10 mouse cellular contexts compared by ENCODE assay signal in genomic region chr16:42947016-42947415, GRCm38 (mm10).
DNase-seq lines count a peak whose midpoint lies in the region; TF ChIP-seq lines count a peak whose summit lies in the region.
"Had no signal": no experiment of that assay in that cellular context is flagged by ENCODE, and none has a peak within 500 bp of the region (broad histone marks: within the 10 kb centered on the region; RNA-seq: fewer than 3 reads in every experiment).

No protein-coding gene starts in this region.

- peak; percentile 45 for DNase-seq in kidney, adult 2 months
- DNase-seq in kidney, postnatal 14 days = no peak
- peak; percentile 47 to 60 for DNase-seq in right cerebral cortex, postnatal 10 days (ENCODE audit: low spot score in 2 of 2)
- DNase-seq in right cerebral cortex, postnatal 25 days = no peak
- DNase-seq in frontal cortex, postnatal 36 days (ENCODE audit: low spot score in 2 of 2) = peak; percentile 15 to 27
- peak; percentile 3 for DNase-seq in right cerebral cortex, postnatal 4 days
- DNase-seq in limb, embryonic 10.5 days (ENCODE audit: low spot score) = no peak
- DNase-seq in heart, adult 2 months = no peak
- DNase-seq: adrenal gland, postnatal 36 days had no signal

- no peaks in the 10 kb centered on the region for H3K27me3 ChIP-seq in kidney, adult 2 months (replicated peaks; ENCODE audit: control insufficient read depth, insufficient read depth, low read length)
- H3K27me3 ChIP-seq in limb, embryonic 10.5 days (ENCODE audit: low read depth, poor library complexity, severe bottlenecking) = no peaks in the 10 kb centered on the region
- no peaks in the 10 kb centered on the region for H3K27me3 ChIP-seq in heart, adult 2 months (ENCODE audit: control insufficient read depth, insufficient read depth, low read length)
- H3K27me3 ChIP-seq: embryonic facial prominence, embryonic 13.5 days had no signal

- H3K36me3 ChIP-seq in kidney, adult 2 months (ENCODE audit: control insufficient read depth, insufficient read depth, low read length) = no peaks in the 10 kb centered on the region; the same call in 1 of the 2 replicates
- no peaks in the 10 kb centered on the region for H3K36me3 ChIP-seq in limb, embryonic 10.5 days
- H3K36me3 ChIP-seq in heart, adult 2 months (ENCODE audit: control insufficient read depth, insufficient read depth, low read length) = no peaks in the 10 kb centered on the region
- H3K36me3 ChIP-seq: embryonic facial prominence, embryonic 13.5 days had no signal

- H3K9ac ChIP-seq in heart, adult 2 months (ENCODE audit: low read depth, low read length) = no peak overlapping the region
- H3K9ac ChIP-seq: embryonic facial prominence, embryonic 13.5 days had no signal

- no peak for TF ChIP-seq POLR2A in kidney, adult 2 months (IDR thresholded peaks at IDR 0.05; ENCODE audit: low read depth, low read length)
- TF ChIP-seq POLR2A in heart, adult 2 months (IDR thresholded peaks at IDR 0.05; ENCODE audit: insufficient read depth, low read depth, low read length) = no peak

- peaks cover 5% of the 10 kb centered on the region for H3K79me2 ChIP-seq in heart, adult 2 months (replicated peaks; ENCODE audit: control insufficient read depth, insufficient read depth, low read length)

- intact Hi-C loops in heart, adult 2 months (cut with DNase I) = no loop called here

- WGBS in kidney, adult 2 months = 39% methylated on average over 4 of the region's 4 CpGs
- WGBS in limb, embryonic 10.5 days = 74% methylated on average over 4 of the region's 4 CpGs
- 52% methylated on average over 4 of the region's 4 CpGs for WGBS in heart, adult 2 months

- no peaks in the 10 kb centered on the region for H3K9me3 ChIP-seq in limb, embryonic 10.5 days (replicated peaks)
- H3K9me3 ChIP-seq: embryonic facial prominence, embryonic 13.5 days had no signal

- H3K4me3 ChIP-seq in kidney, adult 2 months (ENCODE audit: insufficient read depth, low read depth, low read length) = no peak overlapping the region
- no peak overlapping the region for H3K4me3 ChIP-seq in limb, embryonic 10.5 days
- H3K4me3 ChIP-seq in heart, adult 2 months = no peak overlapping the region
- H3K4me3 ChIP-seq: embryonic facial prominence, embryonic 13.5 days had no signal

- H3K4me1 ChIP-seq in kidney, adult 2 months (ENCODE audit: control insufficient read depth, insufficient read depth, low read length) = 0 out of 2 replicates have a peak, but pooled peaks cover 3% of the 10 kb centered on the region
- H3K4me1 ChIP-seq in limb, embryonic 10.5 days = no peaks in the 10 kb centered on the region
- peaks cover 2% of the 10 kb centered on the region for H3K4me1 ChIP-seq in heart, adult 2 months (ENCODE audit: control insufficient read depth, insufficient read depth, low read length)
- H3K4me1 ChIP-seq: embryonic facial prominence, embryonic 13.5 days had no signal

- no peak overlapping the region for H3K27ac ChIP-seq in kidney, adult 2 months (ENCODE audit: insufficient read depth, low read depth, low read length)
- no peak overlapping the region for H3K27ac ChIP-seq in limb, embryonic 10.5 days
- H3K27ac ChIP-seq in heart, adult 2 months = no peak overlapping the region
- H3K27ac ChIP-seq: embryonic facial prominence, embryonic 13.5 days had no signal

- no peak for TF ChIP-seq CTCF in kidney, adult 2 months (conservative IDR thresholded peaks at IDR 0.05; ENCODE audit: insufficient read depth, insufficient read length, low read depth, low read length)
- no peak for TF ChIP-seq CTCF in heart, adult 2 months (IDR thresholded peaks at IDR 0.05)

- TF ChIP-seq EP300 in heart, adult 2 months (IDR thresholded peaks at IDR 0.05; ENCODE audit: insufficient read depth, low read depth, low read length) = no peak

Comparison
In these comparisons a context has a peak if more than half of its experiments do, and no peak if none do; other contexts are left out.
1. DNase-seq: peak in kidney, adult 2 months (single experiment), right cerebral cortex, postnatal 10 days (2 of 2), frontal cortex, postnatal 36 days (2 of 2) and right cerebral cortex, postnatal 4 days (single experiment); none in kidney, postnatal 14 days (single experiment), right cerebral cortex, postnatal 25 days (single experiment), limb, embryonic 10.5 days (single experiment) and heart, adult 2 months (0 of 2).